Mouse (Mus musculus): ENCODE data around the gene Bsn.

Gene Bsn

DNA sequence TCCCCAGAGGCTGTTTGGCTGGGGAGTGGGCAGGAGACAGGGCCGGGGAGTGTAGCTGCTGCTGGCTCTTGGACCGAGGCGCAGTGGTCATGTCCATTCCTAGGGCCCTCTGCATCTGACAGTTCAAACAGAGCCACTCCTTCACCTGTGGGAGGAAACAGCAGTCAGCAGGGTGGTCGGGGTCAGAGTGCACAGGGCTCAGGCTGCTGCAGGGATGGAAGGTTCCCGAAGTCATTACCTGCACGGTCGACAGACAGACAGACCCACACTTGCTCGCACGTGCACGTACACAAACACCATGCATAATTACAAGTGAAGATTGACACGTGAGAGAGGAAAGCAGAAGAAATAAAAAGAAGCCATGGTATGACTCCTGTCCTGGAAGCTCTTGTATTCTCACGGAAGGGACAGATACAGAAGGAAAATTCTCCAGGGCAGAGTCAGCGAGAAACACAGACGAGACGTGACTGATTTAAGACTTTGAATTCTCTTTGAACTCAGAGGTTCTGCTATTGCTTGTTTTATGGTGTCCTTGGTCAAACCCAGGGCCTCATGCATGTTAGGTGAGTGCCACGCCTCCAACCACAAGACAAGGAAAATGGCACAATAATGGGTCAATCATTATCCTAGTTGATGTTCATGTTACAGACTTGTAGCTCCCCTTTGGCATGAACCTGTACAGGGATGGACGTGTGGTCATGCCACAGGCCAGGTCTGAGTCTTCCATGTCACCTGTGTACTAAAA, 63.6 kb downstream of the Bsn start:
- in situ Hi-C loops (cut with MboI, MseI), result no loop called here

DNA sequence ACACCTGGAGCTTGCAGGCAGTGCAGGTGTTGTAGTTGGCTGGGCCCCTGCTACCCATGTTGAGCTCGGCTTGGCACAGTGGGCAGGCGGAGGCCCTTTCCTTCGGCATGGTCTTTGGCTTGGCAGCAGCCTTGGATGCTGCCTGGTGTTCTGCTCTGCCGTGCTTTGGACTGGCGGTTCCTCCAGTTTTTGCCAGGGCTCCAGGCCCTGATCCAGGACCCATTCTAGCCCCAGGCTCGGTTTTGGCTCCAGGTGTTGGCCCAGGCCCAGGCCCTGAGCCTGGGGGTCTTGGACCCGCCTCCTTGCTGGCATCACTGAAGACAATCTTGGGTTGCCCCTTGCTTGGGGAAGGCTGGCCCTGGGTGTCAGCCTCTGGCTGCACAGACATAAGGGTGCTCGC, 64.5 kb downstream of the Bsn start:
- in situ Hi-C loops (cut with MboI, MseI), result no loop called here

DNA sequence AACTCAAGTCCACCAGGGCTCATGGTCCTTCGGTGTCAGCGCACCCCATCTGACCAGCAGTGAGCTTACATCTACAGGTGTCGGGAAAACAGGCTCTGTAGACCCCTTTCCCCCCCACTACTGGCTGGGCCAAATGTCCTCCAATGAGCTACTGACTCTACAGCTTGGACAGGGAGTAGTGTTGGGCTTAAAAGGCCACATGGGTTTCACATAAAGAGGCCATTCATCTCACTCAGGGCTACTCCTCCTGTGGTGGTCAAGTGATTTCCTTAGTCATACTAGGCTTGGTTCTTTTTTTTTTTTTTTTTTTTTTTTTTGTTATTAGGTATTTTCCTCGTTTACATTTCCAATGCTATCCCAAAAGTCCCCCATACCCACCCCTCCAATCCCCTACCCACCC, 66.3 kb downstream of the Bsn start:
- in situ Hi-C loops (cut with MboI, MseI), result no loop called here

DNA sequence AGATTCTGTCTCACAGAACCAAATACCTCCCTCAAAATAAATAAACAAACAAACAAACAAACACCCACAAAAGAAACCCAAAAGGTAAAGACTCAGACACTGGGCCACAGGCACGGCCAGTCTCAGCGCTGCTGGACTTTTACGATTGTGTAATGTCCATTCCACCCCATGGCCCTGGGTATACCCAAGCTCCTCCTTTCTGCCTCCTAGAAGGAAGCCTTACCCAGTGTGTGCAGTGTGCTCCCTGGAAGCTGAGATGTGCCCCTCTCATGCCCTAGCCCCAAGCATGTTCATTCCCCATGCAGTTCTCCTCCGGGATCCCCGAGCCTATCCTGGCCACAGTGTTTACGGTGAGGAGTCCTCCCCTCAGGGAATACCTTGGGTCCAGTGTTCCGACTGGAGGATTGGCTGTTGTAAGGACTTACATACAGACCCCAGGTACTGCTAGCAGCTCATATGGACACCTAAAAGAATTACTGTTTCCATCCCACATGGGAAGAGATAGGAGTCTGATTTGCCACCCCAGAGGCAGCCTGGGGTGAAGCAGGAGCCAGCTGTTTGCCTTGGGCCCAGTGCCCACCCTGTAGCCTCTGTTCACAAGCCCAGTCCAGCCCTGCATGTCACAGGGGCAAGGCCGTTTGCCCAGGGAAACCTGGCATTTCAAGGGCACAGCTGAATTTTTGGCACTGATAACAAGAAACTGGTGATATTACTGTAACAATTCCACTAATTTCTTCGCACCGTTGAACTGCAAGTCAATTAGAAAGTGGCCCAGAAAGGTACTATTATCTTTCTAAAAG, 68.8 kb downstream of the Bsn start:
- in situ Hi-C loops (cut with MboI, MseI), result no loop called here

DNA sequence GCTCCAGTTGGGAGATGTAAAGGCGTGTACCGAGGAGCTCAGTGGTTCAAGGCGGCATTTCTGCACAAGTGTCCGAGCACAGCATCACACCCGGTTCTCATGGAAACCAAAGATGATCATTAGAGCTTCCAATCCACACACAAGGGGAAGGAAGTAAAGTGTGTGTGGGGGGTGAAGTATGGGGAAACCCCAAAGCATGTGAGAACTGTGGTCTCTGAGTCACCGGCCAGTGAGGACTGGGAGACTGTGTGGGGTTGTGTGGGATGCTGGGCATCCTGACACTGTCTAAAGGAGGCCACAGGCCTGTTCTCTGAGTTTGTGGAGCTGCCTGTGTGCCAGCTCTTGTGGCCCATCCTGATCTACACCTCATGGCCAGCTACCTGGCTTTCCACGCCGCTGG, 69.5 kb downstream of the Bsn start:
- in situ Hi-C loops (cut with MboI, MseI), result no loop called here

DNA sequence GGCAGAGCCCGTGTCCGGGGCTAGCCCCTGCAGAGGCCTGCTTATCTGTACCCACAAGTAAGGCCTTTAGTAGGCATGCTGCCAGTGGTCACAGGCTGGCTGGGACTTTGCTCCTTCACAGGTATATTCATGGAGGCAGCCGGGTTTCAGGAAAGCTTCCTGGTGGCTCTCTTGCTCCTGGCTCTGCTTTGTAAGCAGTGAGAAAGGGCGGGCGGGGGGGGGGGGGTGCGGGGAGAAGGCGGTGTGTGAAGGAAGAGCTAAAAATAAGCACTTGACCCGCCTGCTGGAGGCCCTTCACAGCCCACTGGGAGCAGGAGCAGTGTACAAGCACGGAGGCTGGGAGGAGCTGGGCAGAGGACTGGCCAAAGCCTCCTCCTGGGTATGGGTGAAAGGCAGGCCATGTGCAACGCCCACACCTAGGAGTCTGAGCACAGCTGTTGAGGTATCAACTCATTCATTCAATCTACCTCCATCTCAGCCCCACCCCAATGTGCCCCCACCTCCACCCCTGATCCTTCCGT, 70.2 kb downstream of the Bsn start:
- in situ Hi-C loops (cut with MboI, MseI), result no loop called here

DNA sequence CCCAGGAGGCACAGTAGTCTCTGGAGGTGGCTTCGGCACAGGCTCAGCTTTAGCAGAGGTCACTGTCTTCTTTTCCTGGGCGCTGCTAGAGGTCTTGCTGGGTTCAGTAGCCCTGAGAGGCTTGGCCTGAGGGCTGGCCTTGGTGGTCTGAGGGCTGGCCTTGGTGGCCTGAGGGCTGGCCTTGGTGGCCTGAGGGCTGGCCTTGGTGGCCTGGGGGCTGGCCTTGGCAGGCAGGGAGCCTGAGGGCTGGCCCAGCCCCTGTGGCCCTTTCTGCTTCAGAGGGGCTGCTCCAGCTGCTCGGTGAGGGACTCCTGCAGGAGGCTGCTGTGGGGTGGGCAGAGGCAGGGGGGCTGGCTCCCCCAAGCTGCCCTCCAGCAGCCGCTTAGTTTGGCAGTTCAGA, 73.0 kb downstream of the Bsn start:
- in situ Hi-C loops (cut with MboI, MseI), result no loop called here

DNA sequence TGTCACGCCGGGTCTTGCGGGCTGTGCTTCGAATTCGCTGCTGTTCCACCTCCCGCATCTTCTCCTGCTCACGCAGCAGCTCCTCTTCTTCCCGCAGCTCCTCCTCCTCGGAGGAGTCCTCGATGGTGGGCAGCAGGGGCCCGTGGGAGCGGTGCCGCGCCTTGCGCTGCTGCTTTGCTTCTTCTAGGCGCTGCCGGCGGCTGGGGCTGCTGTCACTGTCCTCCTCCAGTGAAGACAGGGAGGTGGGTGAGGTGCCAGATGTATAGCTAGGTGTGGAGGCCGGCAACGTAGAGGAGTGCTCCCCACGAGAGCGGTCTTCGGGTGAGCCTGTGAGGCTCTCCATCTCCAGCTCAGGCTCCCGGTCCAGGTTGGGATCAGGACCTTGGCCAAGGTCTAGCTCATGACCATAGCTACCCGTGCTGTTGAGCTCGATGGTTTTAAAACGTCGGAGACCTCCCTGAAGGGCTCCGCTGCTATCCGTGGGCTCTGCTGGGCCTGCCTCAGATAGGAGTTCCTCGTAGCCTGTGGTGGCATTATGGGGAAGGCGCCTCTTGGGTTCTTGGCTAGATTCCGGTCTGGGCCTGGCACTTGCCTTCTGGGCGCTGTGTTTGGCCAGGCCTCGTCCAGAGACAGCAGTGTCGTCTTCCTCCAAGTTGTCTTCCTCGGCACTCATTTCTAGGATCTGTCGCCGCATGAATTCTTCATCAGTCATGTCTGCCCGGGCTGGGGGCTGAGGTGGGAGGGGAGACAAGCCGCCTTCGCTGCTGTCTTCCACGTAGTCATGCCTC, 74.7 kb downstream of the Bsn start:
- in situ Hi-C loops (cut with MboI, MseI), result no loop called here

DNA sequence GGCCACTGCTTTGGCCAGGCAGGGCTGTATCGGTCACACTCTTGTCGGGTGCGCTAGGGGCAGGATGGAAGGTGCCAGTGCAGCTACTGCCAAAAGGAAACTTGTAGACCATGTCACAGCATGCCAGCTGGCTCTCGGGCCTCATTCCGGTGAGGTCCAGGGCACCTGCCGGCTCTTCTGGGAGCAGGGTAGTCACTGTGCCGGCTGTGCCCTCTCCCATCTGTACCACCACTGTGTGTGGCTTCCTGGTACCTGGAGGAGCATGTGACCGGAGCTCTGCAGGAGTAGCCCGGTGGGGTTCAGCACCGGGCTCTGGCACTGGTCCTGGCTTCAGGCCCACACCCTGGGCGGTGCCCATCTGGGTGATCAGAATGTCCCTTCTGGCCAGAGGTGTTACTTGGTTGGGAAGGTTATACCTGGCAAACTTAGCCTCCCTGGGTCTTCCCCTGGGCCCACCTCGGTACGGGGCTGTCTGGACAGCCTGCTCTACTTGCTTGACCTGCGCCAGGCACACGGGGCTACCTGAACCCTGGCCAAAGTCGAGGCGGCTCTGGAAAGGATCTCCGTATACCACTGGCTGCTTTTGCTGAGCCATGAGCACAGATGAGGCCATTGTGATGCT, 77.4 kb downstream of the Bsn start:
- in situ Hi-C loops (cut with MboI, MseI), result no loop called here

DNA sequence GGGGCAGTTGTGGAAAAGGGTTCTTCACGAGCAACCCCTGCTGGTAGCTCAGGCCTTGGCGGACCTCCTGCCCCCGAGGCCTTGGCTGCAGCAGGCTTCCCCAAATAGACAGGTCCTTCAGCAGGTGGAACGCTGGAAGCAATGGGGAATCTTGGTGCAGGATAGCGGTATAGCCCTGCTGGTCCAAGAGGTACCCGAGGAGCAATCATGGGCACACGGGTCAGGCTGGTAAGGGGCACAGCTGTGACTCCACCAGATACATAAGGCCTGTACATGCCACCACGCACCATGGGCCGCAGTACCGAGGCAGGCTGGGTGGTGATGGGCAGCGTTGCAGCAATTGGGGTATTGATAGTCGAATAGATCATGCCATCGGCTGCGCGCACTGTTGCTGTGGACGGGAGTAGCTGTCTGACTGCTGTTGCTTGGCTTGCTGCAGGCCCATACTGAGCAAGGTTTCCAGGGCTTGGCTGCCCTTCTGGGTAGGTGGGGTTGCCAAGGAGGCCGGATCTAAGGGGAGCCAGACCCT, 78.5 kb downstream of the Bsn start:
- in situ Hi-C loops (cut with MboI, MseI), result no loop called here

DNA sequence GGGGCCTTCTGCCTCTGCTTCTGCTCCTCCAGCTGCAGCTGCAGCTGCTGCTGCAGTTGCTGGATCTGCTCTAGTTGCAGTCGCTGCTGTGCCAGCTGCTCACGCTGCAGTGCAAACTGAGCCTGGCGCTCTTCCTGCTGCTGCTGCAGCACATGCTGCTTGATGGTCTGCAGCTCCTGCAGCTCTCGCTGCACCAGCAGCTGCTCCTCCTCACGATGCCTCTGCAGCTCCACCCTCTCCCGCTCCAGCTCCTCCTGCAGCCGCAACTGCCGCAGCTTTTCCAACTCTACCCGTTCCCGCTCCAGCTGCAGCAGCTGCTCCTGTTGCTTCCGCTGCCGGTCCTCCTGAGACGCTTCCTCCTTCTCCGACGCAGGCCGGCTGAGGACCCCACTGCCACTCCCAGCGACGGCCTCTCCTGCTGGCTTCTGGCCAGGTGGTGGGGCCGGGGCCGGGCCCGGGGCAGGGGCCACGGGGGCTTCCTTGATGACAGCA, 79.0 kb downstream of the Bsn start:
- in situ Hi-C loops (cut with MboI, MseI), result no loop called here

DNA sequence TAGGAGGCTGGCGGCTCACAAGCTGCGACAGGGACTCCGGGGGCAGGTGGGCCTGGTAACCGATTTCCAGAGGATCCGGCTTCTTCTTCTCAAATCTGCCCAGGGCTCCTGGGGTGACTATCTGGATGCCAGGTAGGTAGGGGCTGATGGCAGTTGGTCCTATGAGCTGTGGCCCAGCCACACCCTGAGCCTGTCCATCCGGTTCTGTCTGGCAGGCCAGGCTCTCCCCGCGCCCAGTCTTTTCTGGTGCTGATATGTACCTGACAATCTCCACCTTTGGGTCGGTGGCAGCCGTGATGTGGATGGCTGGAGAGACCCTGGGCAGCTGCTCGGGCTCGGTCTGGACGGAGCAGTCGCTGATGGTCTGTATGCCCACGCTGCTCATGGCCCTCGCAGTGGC, 80.0 kb downstream of the Bsn start:
- in situ Hi-C loops (cut with MboI, MseI), result no loop called here

DNA sequence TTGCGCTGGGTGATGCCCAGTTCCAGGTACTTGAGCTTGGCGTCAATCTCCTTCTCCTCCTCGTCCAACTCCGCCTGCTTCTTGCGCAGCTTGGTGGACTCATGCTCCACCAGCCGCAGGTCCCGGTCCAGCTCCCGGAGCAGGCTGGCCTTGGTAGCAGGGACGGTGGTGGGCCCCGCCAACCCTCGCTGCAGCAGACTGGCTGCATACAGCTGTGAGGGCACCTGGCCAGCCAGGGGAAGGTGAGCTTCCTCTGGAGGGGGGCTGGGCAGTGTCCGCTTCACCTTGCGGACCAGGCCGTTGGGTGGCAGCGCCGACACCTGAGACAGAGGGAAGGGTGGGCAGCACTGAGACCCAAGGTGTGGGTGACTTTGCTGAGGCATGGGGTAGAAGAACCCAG, 82.3 kb downstream of the Bsn start:
- in situ Hi-C loops (cut with MboI, MseI), result no loop called here

DNA sequence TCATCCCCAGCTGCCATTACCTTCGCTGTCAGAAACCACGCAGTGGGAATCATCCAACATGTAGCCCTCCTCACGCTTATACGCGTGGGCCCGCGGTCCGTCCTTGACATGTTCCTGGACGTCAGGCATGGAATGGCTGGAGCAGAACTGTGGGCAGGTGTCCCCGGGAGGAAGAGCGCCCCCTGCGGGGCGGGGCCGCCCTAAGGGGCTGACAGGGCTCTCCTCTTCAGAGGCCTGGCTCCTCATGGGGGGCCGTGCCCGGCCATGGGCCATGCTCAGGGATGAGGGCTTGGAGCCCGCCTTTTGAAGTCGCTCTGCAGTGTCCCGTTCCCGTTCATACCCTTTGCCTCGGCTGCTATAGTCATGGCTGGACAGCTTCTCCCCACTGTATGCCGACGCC, 84.1 kb downstream of the Bsn start:
- in situ Hi-C loops (cut with MboI, MseI), result no loop called here

DNA sequence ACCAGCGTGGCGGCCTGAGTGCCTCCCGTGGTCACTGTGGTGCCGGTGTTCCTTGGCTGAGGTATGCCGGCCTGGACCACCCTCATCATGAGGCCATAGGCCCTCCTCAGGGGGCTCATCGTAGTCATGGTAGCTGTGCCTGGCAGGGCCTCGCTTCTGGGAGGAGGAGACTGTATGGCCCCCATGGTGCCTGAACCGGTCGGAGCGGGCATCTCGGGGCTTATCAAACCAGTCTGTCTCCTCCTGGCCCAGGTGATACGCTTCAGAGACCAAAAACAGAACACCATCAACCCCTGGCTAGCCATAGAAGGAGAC, 84.7 kb downstream of the Bsn start:
- in situ Hi-C loops (cut with MboI, MseI), result no loop called here

DNA sequence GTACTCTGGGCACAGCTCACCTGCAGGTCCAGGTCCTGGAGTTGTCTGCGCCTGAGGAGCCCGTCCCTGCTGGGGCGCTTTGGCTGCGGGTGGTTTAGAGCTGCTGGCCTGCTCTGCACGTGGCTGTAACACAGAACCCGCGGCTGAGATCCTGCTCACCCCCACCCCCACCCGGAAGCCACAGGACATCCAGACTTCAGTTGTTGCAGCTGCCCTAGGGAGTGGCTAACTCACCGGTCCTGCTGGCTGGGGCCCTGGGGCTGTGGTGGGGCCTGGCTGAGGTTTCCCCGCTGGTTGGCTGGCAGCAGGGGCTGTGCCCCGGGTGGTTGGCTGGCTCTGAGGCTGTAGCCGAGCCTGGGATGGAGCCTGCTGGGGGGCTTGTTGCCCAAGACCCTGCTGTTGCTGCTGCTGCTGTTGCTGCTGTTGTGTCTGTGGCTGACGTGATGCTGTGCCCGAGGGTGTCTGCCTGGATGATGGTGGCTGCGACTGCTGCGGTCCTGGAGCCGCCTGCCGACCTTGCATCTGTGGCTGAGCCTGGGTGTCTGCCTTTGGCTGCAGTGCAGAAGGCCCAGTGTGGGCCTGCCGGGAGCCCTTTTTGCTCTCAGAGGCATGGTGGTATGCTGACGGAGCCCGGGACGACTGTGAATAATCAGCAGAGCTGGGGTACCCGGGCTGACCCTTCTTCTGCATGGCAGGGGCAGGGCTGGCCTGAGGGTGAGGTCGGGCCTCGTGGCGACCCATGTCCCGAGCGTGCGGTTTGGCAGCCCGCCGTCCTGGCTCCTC, 85.2 kb downstream of the Bsn start:
- in situ Hi-C loops (cut with MboI, MseI), result no loop called here

DNA sequence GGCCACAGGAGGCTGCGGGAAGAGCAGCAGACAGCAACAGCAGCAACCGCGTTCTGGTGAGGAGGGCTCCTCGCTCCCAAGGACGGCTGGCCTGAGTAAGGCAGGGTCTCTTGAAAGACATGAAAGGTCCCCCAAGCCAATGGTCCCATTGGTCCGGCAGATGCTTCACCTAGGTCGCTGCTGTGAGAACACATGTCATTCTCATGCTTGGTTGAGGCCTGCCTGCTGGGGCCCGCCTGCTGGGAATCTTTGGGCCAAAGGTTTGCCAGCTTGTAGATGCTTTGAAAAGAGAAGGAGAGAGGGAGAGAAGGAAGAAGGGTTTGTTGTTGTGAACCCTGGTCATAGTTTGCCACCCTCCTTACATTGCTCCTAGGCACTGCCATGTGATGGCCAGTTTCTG, 90.6 kb downstream of the Bsn start:
- in situ Hi-C loops (cut with MboI, MseI), result loop anchor here (5.0 kb wide), 1 partner anchor 103 kb away; no protein-coding TSS in a partner anchor

DNA sequence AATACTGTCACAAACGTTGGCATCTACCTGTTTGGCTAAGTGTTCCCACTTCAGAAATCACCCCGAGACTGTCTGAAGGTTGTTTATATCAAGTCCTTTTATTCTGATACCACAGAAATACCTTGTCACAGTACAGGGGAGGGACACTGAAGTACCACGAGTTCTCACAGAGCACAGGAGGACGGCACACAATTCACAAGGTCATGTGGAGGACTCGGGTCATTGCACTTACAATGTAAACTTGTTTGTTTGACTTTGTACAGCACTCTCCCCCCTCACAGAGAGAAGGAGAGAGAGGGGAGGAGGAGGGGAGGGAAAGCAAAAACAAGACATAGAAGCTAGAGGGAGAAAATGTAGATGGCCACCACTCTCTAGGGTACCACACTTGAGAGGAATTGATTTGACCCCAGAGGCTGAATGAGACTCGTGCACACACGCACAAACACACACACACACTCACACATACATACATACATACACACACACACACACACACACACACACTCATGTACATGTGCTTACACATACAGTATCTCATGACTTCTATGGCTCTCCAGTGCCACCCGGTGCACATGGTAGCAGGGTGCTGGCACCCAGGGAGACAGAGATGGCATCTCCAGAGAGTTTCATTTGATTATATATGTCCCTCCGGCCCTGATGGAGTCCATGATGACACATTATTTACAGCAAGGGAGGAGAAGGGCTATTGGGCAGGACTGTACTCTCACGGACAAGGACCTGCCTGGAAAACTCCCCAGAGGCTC, 94.1 kb downstream of the Bsn start:
- in situ Hi-C loops (cut with MboI, MseI), result loop anchor here (5.0 kb wide), 1 partner anchor 106 kb away; no protein-coding TSS in a partner anchor

DNA sequence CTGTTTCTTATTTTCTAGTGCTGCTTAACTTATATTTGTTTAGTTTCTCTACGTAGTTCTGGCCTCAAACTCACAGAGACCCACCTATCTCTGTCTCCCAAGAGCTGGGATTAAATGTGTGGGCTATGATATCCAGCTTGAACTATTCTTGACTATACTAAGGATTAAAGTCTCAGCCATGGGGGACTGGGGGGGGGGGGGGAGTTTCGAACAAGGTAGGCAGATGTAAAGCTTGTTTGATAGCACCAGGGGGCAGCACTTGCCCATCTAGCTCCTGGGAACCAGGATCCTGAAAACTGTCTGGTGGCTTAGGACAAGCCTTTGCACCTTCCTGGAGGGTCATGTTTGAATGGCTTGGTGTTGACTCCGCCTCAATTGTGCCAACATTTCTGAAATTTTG, 94.7 kb downstream of the Bsn start:
- in situ Hi-C loops (cut with MboI, MseI), result loop anchor here (5.0 kb wide), 1 partner anchor 107 kb away; no protein-coding TSS in a partner anchor

DNA sequence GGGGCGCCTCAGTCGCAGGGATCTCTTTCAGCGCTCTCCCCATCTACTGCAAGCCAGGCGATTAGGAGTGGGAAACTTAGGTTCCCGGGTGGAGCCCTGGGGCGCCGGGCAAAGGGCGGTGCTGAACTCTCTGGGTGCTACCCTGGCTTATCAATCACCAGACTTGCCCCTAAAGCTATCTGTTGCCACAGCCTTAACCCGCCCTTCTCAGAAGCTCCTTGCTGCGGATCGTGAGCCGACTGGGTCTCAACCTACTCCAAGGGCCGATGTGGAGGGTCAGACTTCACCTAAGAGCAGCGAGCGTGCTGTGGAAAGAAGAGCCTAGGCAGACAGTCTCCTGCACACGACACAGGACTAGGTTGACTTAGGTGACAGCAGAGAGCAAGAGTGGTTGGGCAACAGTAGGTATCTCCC, 95.2 kb downstream of the Bsn start:
- in situ Hi-C loops (cut with MboI, MseI), result loop anchor here (5.0 kb wide), 1 partner anchor 107 kb away; no protein-coding TSS in a partner anchor

Measured in T-helper 1 cell (primary cell).